Mouse (Mus musculus) liver, embryonic 16.5 days (tissue): ENCODE data around the gene Bahd1. TPM values are rescaled to one million over a fixed set of nuclear protein-coding genes. Genes with fewer than 3 reads are reported as not detected.

Experiments
- ATAC-seq: fragments of 200-750 bp; cut with Nextera tagmentation; 2 replicates; pipeline ENCODE4 v1.8.0; 2017; ENCODE audit warnings: low read depth, mild to moderate bottlenecking, moderate number of reproducible peaks, moderate library complexity
- H3K27ac ChIP-seq: fragments of 300-500 bp; sonication (generic); 2 replicates; pipeline ENCODE4 v1.5.1; 2014; ENCODE audit warnings: mild to moderate bottlenecking, low read length
- H3K27me3 ChIP-seq: fragments of 300-500 bp; sonication (generic); 2 replicates; pipeline ENCODE4 v1.6.1; 2014; ENCODE audit warnings: low read depth, low read length, mixed read lengths; ENCODE audit not compliant: control insufficient read depth, insufficient read depth
- H3K36me3 ChIP-seq: fragments of 300-500 bp; sonication (generic); 2 replicates; pipeline ENCODE4 v1.6.1; 2014; ENCODE audit warnings: mild to moderate bottlenecking; ENCODE audit not compliant: control insufficient read depth, insufficient read depth
- H3K4me1 ChIP-seq: fragments of 300-500 bp; sonication (generic); 2 replicates; pipeline ENCODE4 v1.6.1; 2014; ENCODE audit warnings: low read depth, low read length, mixed read lengths; ENCODE audit not compliant: control insufficient read depth
- H3K4me2 ChIP-seq: fragments of 300-500 bp; sonication (generic); 2 replicates; pipeline ENCODE4 v1.6.1; 2014; ENCODE audit warnings: low read depth, low read length, mixed read lengths
- H3K4me3 ChIP-seq: fragments of 300-500 bp; sonication (generic); 2 replicates; pipeline ENCODE4 v1.5.1; 2014; ENCODE audit warnings: low read depth, mild to moderate bottlenecking, low read length
- H3K9ac ChIP-seq: fragments of 300-500 bp; sonication (generic); 2 replicates; pipeline ENCODE4 v1.6.1; 2014; ENCODE audit warnings: low read depth, low read length
- H3K9me3 ChIP-seq: fragments of 300-500 bp; sonication (generic); replicated peaks from 2 replicates; pipeline ENCODE4 v1.6.1; 2016; ENCODE audit warnings: low read length; ENCODE audit not compliant: control insufficient read depth
- WGBS: fragments of 180-500 bp; shearing (Covaris S2); extraction: QIAGEN DNeasy Blood & Tissue Kit; methylation state at CpG from one replicate; pipeline ENCODE4 v1.1.7; 2014; ENCODE audit not compliant: insufficient replicate concordance; 5-methylcytosine and 5-hydroxymethylcytosine counted together
- polyA plus RNA-seq: library from polyadenylated mRNA; unstranded; fragments of >200 nt; fragmentation: Nextera tagmentation; extraction: Ambion mirVana; gene quantifications from 2 replicates; pipeline ENCODE4 v1.2.1, GENCODE M21; 2015

Gene Bahd1
- polyA plus RNA-seq, 1 experiment from 2014 or later, result 3.0 TPM

GRCm38 (mm10) chr2:118941341-118941740 is 41.2 kb downstream of the Bahd1 start:
- H3K9me3 ChIP-seq, result no peaks in the 10 kb centered on the region
- H3K36me3 ChIP-seq, result no peaks in the 10 kb centered on the region
- no peak overlapping the region for H3K27ac ChIP-seq
- no peak overlapping the region for H3K4me3 ChIP-seq
- H3K27me3 ChIP-seq, result no peaks in the 10 kb centered on the region
- H3K9ac ChIP-seq, result no peak overlapping the region
- 72% methylated on average over 7 of the region's 7 CpGs for WGBS
- no peak overlapping the region for H3K4me2 ChIP-seq
- H3K4me1 ChIP-seq, result peaks cover 3% of the 10 kb centered on the region
- no peak for ATAC-seq

DNA sequence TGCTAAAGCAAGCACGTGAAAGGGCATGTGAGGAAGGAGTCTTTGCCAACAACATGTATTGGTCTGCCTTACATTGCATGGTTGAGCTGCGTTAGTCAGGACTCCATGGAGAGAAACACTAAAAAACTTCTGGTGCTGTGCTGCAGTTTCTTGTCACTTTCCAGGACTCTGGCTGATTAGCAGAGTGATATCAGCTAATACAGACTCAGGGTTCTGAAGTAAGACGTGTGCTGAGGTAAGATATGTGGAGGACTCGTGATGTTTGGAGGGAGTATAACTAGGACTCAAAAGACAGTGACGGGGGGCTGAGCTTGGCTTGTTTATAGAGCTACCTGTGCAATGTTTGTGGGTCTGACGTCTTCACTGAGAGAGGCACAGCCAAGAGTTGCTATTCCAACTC is 43.1 kb downstream of the Bahd1 start:
- Histone ChIP-seq H3K4me3 (no peak overlapping the region), H3K36me3 (no peaks in the 10 kb centered on the region), H3K27me3 (no peaks in the 10 kb centered on the region), H3K4me1 (no peaks in the 10 kb centered on the region), H3K27ac (no peak overlapping the region), H3K9me3 (no peaks in the 10 kb centered on the region), H3K9ac (no peak overlapping the region), H3K4me2 (no peak overlapping the region)
- peak; percentile 64; the same call in 1 of the 2 replicates for ATAC-seq
- 55% methylated on average over 6 of the region's 6 CpGs for WGBS

DNA sequence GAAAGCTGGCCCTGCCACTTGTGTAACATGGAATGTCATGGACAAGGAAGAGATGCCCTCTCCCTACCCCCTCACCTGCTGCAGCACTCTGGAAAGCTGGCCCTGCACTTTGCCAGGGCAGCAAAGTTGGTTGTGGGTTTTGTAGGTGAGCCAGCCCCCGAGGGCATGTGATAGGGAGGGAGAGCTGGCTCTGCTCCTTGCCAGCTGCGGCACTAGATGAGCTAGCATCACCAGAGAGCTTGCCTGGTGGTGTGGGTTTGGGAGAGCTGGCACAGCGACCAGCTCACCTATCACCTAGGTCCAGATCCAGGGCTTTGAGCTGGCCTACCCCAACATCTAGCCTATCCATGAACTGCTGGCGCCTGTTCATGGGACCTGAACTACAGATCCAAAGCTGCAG is 48.6 kb downstream of the Bahd1 start:
- no peaks in the 10 kb centered on the region for H3K36me3 ChIP-seq
- H3K4me2 ChIP-seq, result no peak overlapping the region
- 56% methylated on average over 4 of the region's 4 CpGs for WGBS
- no peak; the same call in 1 of the 2 replicates for ATAC-seq
- no peak overlapping the region for H3K4me3 ChIP-seq
- H3K9ac ChIP-seq, result no peak overlapping the region
- H3K9me3 ChIP-seq, result no peaks in the 10 kb centered on the region
- H3K27me3 ChIP-seq, result no peaks in the 10 kb centered on the region
- 0 out of 2 replicates have a peak overlapping the region, but pooled peaks have one; percentile 33 for H3K27ac ChIP-seq
- peaks cover 20% of the 10 kb centered on the region for H3K4me1 ChIP-seq

- Histone ChIP-seq H3K36me3 (no peaks in the 10 kb centered on the region), H3K4me2 (no peak overlapping the region), H3K9ac (no peak overlapping the region), H3K4me3 (no peak overlapping the region), H3K4me1 (peaks cover 20% of the 10 kb centered on the region), H3K27ac (no peak overlapping the region), H3K9me3 (no peaks in the 10 kb centered on the region), H3K27me3 (no peaks in the 10 kb centered on the region)
- 13% methylated on average over 3 of the region's 3 CpGs for WGBS
- ATAC-seq, result peak; percentile 63
Measured at GRCm38 (mm10) chr2:118949699-118950098, 49.5 kb downstream of the Bahd1 start.

DNA sequence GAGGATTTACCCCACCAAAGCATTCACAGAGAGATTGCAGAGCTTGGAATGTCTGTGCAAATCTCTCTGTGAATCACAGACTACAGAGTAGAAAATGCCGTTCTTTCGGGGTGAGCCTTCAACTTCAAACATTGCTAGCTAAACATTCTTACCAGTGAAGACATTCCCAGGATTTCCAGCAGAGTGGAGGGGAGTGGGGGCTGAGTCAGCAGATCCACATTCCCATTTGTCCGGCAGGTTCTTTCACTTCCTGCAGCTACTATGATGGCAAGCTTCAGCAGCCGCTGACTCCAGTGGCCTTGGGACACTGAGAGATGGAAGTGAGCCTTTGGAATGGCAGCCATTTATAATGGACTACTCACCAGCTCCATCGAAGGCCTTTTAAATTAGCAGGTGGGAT is 56.3 kb downstream of the Bahd1 start:
- Histone ChIP-seq H3K4me3 (no peak overlapping the region), H3K27me3 (no peaks in the 10 kb centered on the region), H3K4me1 (peaks cover 15% of the 10 kb centered on the region), H3K4me2 (no peak overlapping the region), H3K27ac (no peak overlapping the region), H3K9me3 (no peaks in the 10 kb centered on the region), H3K9ac (no peak overlapping the region), H3K36me3 (no peaks in the 10 kb centered on the region)
- ATAC-seq, result no peak
- WGBS, result 77% methylated on average over 5 of the region's 5 CpGs

DNA sequence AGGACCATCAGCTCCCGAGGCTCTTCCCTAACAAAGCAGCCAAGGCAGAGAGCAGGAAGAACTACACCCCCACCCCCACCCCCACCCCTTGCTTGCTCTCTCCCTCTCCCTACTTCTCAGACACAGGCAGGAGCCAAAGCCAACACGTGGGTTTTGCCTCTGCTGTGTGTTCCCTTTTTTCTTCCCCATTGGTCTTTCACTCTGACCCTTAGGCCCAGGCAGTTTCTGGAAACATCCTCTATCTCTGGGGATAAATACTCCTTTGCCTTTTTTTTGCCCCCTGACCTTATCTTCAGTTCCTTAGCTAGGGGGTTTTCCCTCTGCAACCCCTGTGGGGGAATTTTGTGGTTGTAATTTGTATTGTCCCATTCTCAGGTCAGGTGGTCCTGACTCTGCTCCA is 59.5 kb downstream of the Bahd1 start:
- Histone ChIP-seq H3K27me3 (no peaks in the 10 kb centered on the region), H3K27ac (no peak overlapping the region), H3K9me3 (no peaks in the 10 kb centered on the region), H3K36me3 (no peaks in the 10 kb centered on the region), H3K4me3 (no peak overlapping the region), H3K4me1 (peaks cover 40% of the 10 kb centered on the region), H3K4me2 (no peak overlapping the region), H3K9ac (no peak overlapping the region)
- 20% methylated on average over 2 of the region's 2 CpGs for WGBS
- no peak for ATAC-seq

DNA sequence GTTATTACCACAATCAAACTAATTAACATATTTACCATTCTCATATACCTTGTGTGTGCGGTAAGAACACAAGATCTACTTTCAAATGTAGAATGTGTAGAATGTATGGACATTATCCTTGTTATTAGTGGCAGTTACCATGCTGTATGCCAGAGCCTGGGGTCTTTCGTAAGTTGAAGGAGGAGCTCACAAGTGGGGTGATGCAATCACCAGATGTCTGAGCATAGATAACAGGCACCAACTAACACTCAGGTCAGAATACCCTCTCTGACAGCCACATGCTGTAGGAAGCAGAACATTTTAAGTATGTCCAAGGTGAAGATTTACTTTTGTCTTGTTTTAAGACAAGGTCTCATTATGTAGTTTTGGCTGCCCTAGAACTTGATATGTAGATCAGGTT is 60.2 kb downstream of the Bahd1 start:
- H3K36me3 ChIP-seq, result no peaks in the 10 kb centered on the region
- H3K4me2 ChIP-seq, result no peak overlapping the region
- H3K4me1 ChIP-seq, result peaks cover 40% of the 10 kb centered on the region
- no peaks in the 10 kb centered on the region for H3K9me3 ChIP-seq
- no peak overlapping the region for H3K4me3 ChIP-seq
- H3K27ac ChIP-seq, result no peak overlapping the region
- WGBS, result 43% methylated on average over 2 of the region's 2 CpGs
- no peaks in the 10 kb centered on the region for H3K27me3 ChIP-seq
- no peak for ATAC-seq
- no peak overlapping the region for H3K9ac ChIP-seq

GRCm38 (mm10) chr2:118961546-118961945 is 61.4 kb downstream of the Bahd1 start:
- Histone ChIP-seq H3K27me3 (no peaks in the 10 kb centered on the region), H3K9ac (no peak overlapping the region), H3K9me3 (no peaks in the 10 kb centered on the region), H3K36me3 (no peaks in the 10 kb centered on the region), H3K4me1 (peaks cover 40% of the 10 kb centered on the region), H3K27ac (peak overlapping the region; percentile 88; the same call in 1 of the 2 replicates), H3K4me3 (no peak overlapping the region), H3K4me2 (no peak overlapping the region)
- no peak for ATAC-seq
- 41% methylated on average over 2 of the region's 2 CpGs for WGBS

- Histone ChIP-seq H3K27me3 (no peaks in the 10 kb centered on the region), H3K9ac (peak overlapping the region; percentile 48), H3K4me2 (peak overlapping the region; percentile 45), H3K36me3 (no peaks in the 10 kb centered on the region), H3K9me3 (no peaks in the 10 kb centered on the region), H3K4me1 (peaks cover 40% of the 10 kb centered on the region), H3K27ac (peak overlapping the region; percentile 88), H3K4me3 (no peak overlapping the region)
- 32% methylated on average over 9 of the region's 9 CpGs for WGBS
- ATAC-seq, result peak; percentile 77
Measured at GRCm38 (mm10) chr2:118963007-118963675, 63.0 kb downstream of the Bahd1 start.
